Mouse (Mus musculus): ENCODE measurements at regions not wholly inside any gene's neighbourhood (a gene's known extent, or its start where the extent isn't known, plus 50 kb on each side); places are given as distances from the start of the nearest gene placed in this dataset.
"Not testable (repeated sequence)": the region's sequence is repeated elsewhere in the genome, so short reads cannot be mapped to it uniquely, and the experiment has no call there.

DNA sequence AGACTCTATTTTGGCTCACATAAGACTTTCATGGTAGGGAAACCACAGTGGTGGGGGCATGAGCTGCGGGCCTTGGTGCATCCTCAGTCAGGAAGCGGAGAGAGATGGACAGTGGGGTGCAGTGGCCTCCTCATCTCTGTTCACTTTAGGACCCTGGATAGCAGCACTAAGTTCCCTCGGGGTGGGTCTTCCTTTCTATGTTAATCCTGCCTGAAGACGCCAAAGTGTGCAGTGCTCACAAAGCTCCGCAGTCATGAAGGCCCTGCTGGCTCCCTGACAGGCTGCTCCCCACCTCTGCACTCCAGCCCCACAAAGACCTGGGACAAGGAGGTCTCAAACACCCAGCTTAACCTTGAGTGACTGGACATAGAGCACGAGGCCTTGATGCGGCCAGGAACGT is 56.8 kb downstream of the Sox1 start:
- TF ChIP-seq POLR2A (IDR thresholded peaks at IDR 0.05; ENCODE audit: borderline replicate concordance, insufficient read depth, low read length) (no peak), CTCF (IDR thresholded peaks at IDR 0.05; ENCODE audit: borderline replicate concordance, insufficient read depth, low read depth, low read length) (no peak)
- WGBS: 76% methylated on average over 8 of the region's 8 CpGs
- Histone ChIP-seq H3K4me3 (replicated peaks; ENCODE audit: insufficient read depth, low read depth, low read length) (no peak overlapping the region), H3K4me1 (ENCODE audit: control insufficient read depth, insufficient read depth, low read length) (no peaks in the 10 kb centered on the region), H3K27me3 (ENCODE audit: control insufficient read depth, insufficient read depth, low read length) (no peaks in the 10 kb centered on the region), H3K27ac (ENCODE audit: insufficient read depth, low read length) (no peak overlapping the region)
- no peak for DNase-seq

DNA sequence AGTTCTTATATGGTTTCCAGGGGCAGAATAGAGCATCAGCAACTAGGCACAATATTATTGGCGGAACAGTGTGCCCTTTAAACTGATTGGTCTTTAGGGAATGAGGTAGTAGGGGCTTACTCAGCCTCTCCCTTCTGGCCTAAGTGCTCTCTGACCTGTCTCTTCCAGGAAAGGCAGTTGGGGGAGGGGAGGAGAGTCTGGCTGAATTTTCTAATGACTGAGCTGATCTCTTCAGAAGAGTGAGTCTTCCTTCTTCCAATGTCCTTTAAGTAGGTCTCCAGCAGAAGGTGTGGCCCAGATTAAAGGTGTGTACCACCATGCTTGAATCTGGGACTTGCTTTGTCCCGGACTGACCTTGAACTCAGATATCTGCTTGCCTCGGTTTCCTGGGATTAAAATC is 60.3 kb downstream of the Sox1 start:
- DNase-seq; H3K27me3 ChIP-seq (ENCODE audit: control insufficient read depth, insufficient read depth, low read length); H3K4me3 ChIP-seq (replicated peaks; ENCODE audit: insufficient read depth, low read depth, low read length); H3K27ac ChIP-seq (ENCODE audit: insufficient read depth, low read length); H3K4me1 ChIP-seq (ENCODE audit: control insufficient read depth, insufficient read depth, low read length): not testable (repeated sequence)
- 91% methylated on average over 3 of the region's 3 CpGs for WGBS

DNA sequence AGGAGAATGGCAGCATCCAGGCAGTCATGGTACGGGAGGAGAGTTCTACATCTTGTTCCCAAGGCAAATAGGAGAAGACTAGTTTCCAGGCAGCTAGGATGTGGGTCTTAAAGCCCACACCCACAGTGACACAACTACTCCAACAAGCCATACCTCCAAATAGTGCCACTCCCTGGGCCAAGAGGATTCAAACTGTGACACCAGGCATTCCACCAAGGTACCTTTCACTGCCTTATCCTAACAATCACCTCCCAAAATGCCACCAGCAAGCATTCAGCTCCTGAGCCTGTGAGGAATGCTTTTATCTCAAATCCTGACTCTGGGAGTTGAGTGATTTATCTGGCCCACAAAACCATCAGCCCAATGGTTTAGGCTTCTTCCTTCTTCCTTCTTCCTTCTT is 61.2 kb downstream of the Sox1 start:
- Histone ChIP-seq H3K27me3 (ENCODE audit: control insufficient read depth, insufficient read depth, low read length) (no peaks in the 10 kb centered on the region), H3K27ac (ENCODE audit: insufficient read depth, low read length) (no peak overlapping the region), H3K4me1 (ENCODE audit: control insufficient read depth, insufficient read depth, low read length) (no peaks in the 10 kb centered on the region), H3K4me3 (replicated peaks; ENCODE audit: insufficient read depth, low read depth, low read length) (no peak overlapping the region)
- TF ChIP-seq CTCF (IDR thresholded peaks at IDR 0.05; ENCODE audit: borderline replicate concordance, insufficient read depth, low read depth, low read length): no peak
- no peak for TF ChIP-seq POLR2A (IDR thresholded peaks at IDR 0.05; ENCODE audit: borderline replicate concordance, insufficient read depth, low read length)
- DNase-seq: no peak
- 97% methylated on average over 1 of the region's 1 CpGs for WGBS

DNA sequence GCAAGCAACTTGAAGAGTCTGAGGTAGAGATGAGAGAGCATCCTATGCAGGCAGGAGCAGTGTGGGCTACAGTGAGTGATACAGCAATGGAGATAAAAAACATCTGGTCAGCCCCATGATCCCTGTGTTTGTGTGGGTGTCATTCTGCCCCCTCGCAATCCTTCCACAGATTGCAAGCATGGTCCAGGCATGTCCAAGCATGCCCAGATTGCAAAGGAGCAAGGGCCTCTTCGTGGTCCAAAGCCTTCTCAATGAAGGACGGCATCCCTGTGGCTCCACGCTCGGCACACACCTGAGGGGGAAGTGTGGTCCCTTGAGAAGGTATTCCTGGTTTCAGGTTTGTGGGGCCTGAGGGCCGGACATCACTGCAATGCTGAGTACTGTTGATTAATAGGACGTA is 61.9 kb downstream of the Sox1 start:
- 75% methylated on average over 7 of the region's 7 CpGs for WGBS
- TF ChIP-seq POLR2A (IDR thresholded peaks at IDR 0.05; ENCODE audit: borderline replicate concordance, insufficient read depth, low read length): no peak
- TF ChIP-seq CTCF (IDR thresholded peaks at IDR 0.05; ENCODE audit: borderline replicate concordance, insufficient read depth, low read depth, low read length): no peak
- no peaks in the 10 kb centered on the region for H3K4me1 ChIP-seq (ENCODE audit: control insufficient read depth, insufficient read depth, low read length)
- H3K27ac ChIP-seq (ENCODE audit: insufficient read depth, low read length): no peak overlapping the region
- H3K27me3 ChIP-seq (ENCODE audit: control insufficient read depth, insufficient read depth, low read length): no peaks in the 10 kb centered on the region
- no peak overlapping the region for H3K4me3 ChIP-seq (replicated peaks; ENCODE audit: insufficient read depth, low read depth, low read length)
- DNase-seq: no peak

DNA sequence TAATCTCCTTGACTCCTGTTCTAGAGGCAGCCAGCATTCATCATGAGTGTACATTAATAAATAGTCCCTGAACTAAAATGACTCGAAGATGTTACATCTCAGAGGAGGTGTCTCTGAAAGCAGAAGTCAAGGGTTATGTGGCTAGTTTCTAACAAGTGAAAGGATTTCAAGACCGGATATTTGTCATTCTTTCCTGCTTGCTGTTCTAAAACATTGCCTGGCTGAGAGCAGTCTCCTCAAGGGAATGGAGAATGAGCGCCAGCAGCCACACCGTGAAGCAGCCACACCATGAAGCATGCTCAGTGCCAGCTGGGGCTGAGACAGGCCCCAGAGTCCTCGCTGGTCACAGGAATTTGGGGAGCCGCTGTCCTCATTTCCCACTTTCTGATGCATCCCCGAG is 71.8 kb downstream of the Sox1 start:
- no peak for TF ChIP-seq CTCF (IDR thresholded peaks at IDR 0.05; ENCODE audit: borderline replicate concordance, insufficient read depth, low read depth, low read length)
- TF ChIP-seq POLR2A (IDR thresholded peaks at IDR 0.05; ENCODE audit: borderline replicate concordance, insufficient read depth, low read length): no peak
- no peak overlapping the region for H3K27ac ChIP-seq (ENCODE audit: insufficient read depth, low read length)
- 50% methylated on average over 7 of the region's 7 CpGs for WGBS
- H3K4me3 ChIP-seq (replicated peaks; ENCODE audit: insufficient read depth, low read depth, low read length): no peak overlapping the region
- no peaks in the 10 kb centered on the region for H3K4me1 ChIP-seq (ENCODE audit: control insufficient read depth, insufficient read depth, low read length)
- DNase-seq: no peak
- no peaks in the 10 kb centered on the region for H3K27me3 ChIP-seq (ENCODE audit: control insufficient read depth, insufficient read depth, low read length)

DNA sequence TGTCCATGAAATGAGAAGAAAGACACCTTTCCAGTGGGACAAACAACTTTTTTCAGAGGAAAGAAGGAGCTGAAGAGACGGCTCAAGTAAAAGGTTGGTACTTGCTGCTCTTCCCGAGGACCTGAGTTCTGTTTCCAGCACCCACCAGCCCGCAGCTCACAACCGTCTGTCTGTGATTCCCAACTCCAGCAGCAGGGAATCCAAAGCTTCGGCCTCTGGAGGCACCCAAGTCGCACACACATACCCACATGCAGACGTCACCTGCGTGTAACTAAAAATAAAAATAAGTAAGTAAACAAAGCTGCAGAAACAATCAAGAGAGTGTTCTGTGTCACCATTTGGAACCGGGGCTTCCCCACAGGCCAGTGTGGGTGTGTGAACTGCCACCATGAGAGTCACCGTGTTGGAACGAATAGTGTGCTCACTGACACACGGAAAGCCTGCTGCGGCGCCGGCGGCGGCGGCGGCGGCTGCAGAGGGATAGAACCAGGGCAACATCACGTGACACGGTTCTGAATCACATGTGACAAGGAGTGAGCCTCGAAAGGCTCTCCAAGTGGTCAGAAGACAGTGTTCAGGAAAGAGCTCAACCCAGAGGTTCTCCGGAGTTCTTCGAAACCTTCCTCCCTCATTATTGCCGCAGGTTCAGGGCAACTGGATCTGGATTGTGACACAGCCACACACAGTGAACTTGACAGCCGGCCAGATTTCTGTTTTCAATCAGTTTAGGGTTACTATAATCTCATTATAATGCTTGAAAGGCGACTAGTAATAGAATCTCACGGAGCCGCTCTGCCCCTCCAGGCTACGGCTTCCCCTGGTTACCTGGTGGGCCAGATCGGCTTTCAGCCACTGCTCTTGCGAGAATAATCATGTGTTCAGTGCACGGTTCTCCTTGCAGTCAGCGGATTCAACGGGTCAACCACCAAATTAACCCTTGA is 72.6 kb downstream of the Sox1 start:
- no peaks in the 10 kb centered on the region for H3K27me3 ChIP-seq (ENCODE audit: control insufficient read depth, insufficient read depth, low read length)
- no peak for DNase-seq
- TF ChIP-seq POLR2A (IDR thresholded peaks at IDR 0.05; ENCODE audit: borderline replicate concordance, insufficient read depth, low read length): no peak
- no peak for TF ChIP-seq CTCF (IDR thresholded peaks at IDR 0.05; ENCODE audit: borderline replicate concordance, insufficient read depth, low read depth, low read length)
- H3K4me1 ChIP-seq (ENCODE audit: control insufficient read depth, insufficient read depth, low read length): no peaks in the 10 kb centered on the region
- H3K27ac ChIP-seq (ENCODE audit: insufficient read depth, low read length): no peak overlapping the region
- H3K4me3 ChIP-seq (replicated peaks; ENCODE audit: insufficient read depth, low read depth, low read length): no peak overlapping the region
- WGBS: 67% methylated on average over 36 of the region's 36 CpGs

DNA sequence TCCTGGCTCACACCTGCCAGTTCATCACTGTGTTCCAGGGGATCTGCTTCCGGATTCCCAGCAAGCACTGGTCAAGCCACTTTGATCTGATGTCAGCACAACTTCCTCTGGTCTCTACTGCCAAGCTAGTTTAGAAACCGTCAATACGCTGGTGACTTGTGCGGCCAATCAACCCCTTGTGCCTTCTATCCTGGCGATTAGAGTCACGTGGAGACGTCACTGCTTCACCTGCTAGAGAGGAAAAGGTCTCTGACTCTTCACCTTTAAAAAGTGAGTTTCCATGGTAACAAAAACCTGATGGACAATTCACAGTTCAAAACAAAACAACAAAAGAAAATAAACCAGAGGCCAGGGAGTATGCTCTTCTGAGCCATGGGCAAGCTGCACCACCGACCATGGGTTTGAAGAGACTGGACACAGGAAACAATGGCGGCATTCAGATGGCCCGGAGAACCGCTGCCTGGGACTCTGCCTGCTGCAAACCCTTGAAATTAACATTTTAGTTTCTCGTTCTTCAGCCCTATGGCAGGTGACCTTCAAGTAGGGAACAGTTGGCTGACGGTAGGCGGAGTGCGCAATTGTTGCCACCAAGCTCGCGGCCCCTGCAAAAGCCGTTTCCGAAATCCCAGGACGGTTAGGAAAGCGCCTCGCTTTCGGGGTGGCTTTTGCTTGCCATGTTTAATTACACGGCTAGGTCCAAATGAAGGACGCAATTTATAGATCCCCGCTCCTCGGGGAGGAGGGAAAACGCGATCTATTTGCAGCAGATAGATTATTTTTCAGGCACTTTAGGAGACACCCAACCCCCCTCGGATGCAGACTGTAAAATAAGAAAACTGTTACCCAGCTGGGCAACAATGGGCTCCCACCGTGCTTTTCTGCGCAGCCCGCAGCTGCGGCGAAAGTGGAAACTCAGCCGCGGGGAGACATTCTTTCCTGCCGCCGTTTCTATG is 82.6 kb downstream of the Sox1 start:
- no peaks in the 10 kb centered on the region; the same call in 1 of the 2 replicates for H3K27me3 ChIP-seq (ENCODE audit: control insufficient read depth, insufficient read depth, low read length)
- no peak for DNase-seq
- 16% methylated on average over 39 of the region's 39 CpGs for WGBS

More for the DNA sequence above, 82.6 kb downstream of the Sox1 start:
- H3K4me1 ChIP-seq (ENCODE audit: control insufficient read depth, insufficient read depth, low read length): no peaks in the 10 kb centered on the region
- TF ChIP-seq POLR2A (IDR thresholded peaks at IDR 0.05; ENCODE audit: borderline replicate concordance, insufficient read depth, low read length): no peak
- TF ChIP-seq CTCF (IDR thresholded peaks at IDR 0.05; ENCODE audit: borderline replicate concordance, insufficient read depth, low read depth, low read length): no peak
- peak overlapping the region; percentile 10 for H3K4me3 ChIP-seq (replicated peaks; ENCODE audit: insufficient read depth, low read depth, low read length)
- no peak overlapping the region for H3K27ac ChIP-seq (ENCODE audit: insufficient read depth, low read length)

Data from cerebellum, adult 2 months (tissue).